Mouse (Mus musculus) hindbrain, embryonic 16.5 days (tissue): ENCODE results near the gene Hnrnpdl. TPM values are rescaled to one million over a fixed set of nuclear protein-coding genes. Genes with fewer than 3 reads are reported as not detected.

Experiments used
- ATAC-seq: fragments of 200-750 bp; cut with Nextera tagmentation; 2 replicates; pipeline ENCODE4 v1.8.0; 2017; ENCODE audit warnings: moderate TSS enrichment, moderate library complexity
- H3K27ac ChIP-seq: fragments of 300-500 bp; sonication (generic); 2 replicates; pipeline ENCODE4 v1.5.1; 2014; ENCODE audit warnings: low read depth, mild to moderate bottlenecking, control low read depth, low read length, moderate library complexity
- H3K27me3 ChIP-seq: fragments of 300-500 bp; sonication (generic); replicated peaks from 2 replicates; pipeline ENCODE4 v1.6.1; 2014; ENCODE audit warnings: low read length; ENCODE audit not compliant: control insufficient read depth, insufficient read depth
- H3K36me3 ChIP-seq: fragments of 300-500 bp; sonication (generic); 2 replicates; pipeline ENCODE4 v1.6.1; 2014; ENCODE audit warnings: mild to moderate bottlenecking, low read length, moderate library complexity, mixed read lengths; ENCODE audit not compliant: control insufficient read depth, insufficient read depth
- H3K4me1 ChIP-seq: fragments of 300-500 bp; sonication (generic); 2 replicates; pipeline ENCODE4 v1.6.1; 2014; ENCODE audit warnings: low read depth, low read length; ENCODE audit not compliant: control insufficient read depth, insufficient read depth
- H3K4me2 ChIP-seq: fragments of 300-500 bp; sonication (generic); 2 replicates; pipeline ENCODE4 v1.6.1; 2014; ENCODE audit warnings: mild to moderate bottlenecking, low read length, control low read depth, moderate library complexity
- H3K4me3 ChIP-seq: fragments of 300-500 bp; sonication (generic); 2 replicates; pipeline ENCODE4 v1.5.1; 2014; ENCODE audit warnings: mild to moderate bottlenecking, low read length, control low read depth, moderate library complexity
- H3K9ac ChIP-seq: fragments of 300-500 bp; sonication (generic); 2 replicates; pipeline ENCODE4 v1.6.1; 2014; ENCODE audit warnings: low read depth, mild to moderate bottlenecking, control low read depth, low read length, moderate library complexity
- H3K9me3 ChIP-seq: fragments of 300-500 bp; sonication (generic); 2 replicates; pipeline ENCODE4 v1.6.1; 2014; ENCODE audit warnings: mild to moderate bottlenecking, low read length, moderate library complexity; ENCODE audit not compliant: control insufficient read depth
- WGBS: fragments of 180-500 bp; shearing (Covaris S2); extraction: QIAGEN DNeasy Blood & Tissue Kit; methylation state at CpG from one replicate; pipeline ENCODE4 v1.1.7; 2014; 5-methylcytosine and 5-hydroxymethylcytosine counted together
- polyA plus RNA-seq: library from polyadenylated mRNA; unstranded; fragments of >200 nt; fragmentation: Nextera tagmentation; extraction: Ambion mirVana; gene quantifications from 2 replicates; pipeline ENCODE4 v1.2.1, GENCODE M21; 2015

The Hnrnpdl gene
- polyA plus RNA-seq, 1 experiment from 2014 or later = 158 TPM

DNA sequence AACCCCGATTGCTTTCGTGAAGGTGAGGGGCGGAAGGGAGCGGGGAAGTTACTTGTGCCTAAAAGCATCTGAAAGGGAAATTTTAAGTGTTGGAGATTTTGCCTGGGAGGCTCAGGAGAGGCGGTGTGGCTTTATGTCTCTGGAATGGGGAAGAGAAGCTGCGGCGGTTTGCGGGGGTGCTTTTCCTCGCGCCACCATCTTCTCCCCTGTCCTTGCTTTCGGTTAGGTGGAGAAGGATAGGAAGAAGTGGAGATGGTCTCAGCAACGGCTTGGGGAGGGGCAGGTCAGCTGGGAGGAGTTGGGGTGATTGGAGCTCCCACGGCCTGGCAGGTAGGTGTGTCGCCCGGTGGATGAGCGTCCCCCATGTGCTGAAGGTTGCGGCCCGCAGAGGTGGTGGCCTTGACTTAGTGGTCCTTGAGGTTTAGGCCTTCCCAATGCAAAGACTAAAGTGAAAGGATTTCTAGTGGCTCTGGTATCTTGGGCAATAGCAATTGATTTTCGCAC, 869 bp upstream of the Hnrnpdl start:
- peak overlapping the region; percentile 77 for H3K4me2 ChIP-seq
- WGBS = under 1% methylated on average over 19 of the region's 19 CpGs
- H3K36me3 ChIP-seq = no peaks in the 10 kb centered on the region
- no peaks in the 10 kb centered on the region for H3K9me3 ChIP-seq
- H3K4me1 ChIP-seq = peaks cover 32% of the 10 kb centered on the region
- no peak for ATAC-seq
- no peaks in the 10 kb centered on the region for H3K27me3 ChIP-seq
- peak overlapping the region; percentile 94 for H3K4me3 ChIP-seq
- H3K9ac ChIP-seq = peak overlapping the region; percentile 82
- peak overlapping the region; percentile 99 for H3K27ac ChIP-seq

DNA sequence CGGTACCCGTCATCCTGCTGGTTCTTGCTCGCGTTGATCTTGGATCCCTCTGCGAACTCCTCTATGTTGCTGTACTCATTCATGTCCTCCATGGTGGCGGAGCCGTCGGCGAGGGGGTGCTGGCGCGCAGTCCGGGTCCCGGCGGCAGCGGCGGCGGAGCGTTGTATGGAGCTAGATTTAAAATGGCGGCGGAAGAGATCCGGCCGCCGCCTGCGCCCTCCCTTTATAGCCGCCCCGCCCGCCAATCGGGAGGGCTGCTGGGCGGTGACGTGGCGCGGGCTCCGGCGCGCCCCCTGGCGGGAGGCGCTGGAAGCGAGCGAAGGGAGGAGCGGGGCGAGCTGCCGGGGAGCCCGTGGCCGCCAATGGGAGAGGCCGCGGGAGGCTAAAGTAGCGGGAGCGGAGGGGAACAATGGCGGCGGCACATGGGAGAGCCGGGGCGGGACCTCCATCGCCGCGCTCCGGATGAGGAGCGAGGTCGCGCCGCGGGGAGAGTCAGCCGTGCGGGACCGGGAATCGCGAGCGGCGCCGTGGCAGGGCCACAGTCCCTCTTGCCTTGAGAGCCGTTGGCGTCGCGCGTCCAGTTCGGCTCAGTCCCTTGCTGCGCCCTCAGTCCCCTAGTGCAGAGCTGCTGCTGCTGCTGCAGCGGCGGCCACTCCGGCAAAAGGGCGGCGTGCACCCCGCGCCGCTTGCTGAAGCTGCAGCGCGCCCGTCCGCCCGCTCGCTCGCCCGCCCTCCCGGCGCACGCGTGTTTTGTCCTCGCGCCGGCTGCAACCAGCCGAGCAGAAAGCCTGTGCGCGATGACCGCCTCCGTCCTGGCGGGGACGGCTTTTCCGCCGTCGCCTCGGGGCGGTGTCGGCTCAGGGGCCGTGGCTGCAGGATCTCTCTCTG, 506 bp downstream of the Hnrnpdl start:
- Histone ChIP-seq H3K4me3 (peak overlapping the region; percentile 94), H3K27me3 (no peaks in the 10 kb centered on the region), H3K27ac (peak overlapping the region; percentile 99), H3K36me3 (peaks cover 9% of the 10 kb centered on the region), H3K9me3 (no peaks in the 10 kb centered on the region), H3K9ac (peak overlapping the region; percentile 82), H3K4me1 (peaks cover 32% of the 10 kb centered on the region), H3K4me2 (peak overlapping the region; percentile 77)
- peak; percentile 74 for ATAC-seq
- under 1% methylated on average over 95 of the region's 113 CpGs for WGBS

DNA sequence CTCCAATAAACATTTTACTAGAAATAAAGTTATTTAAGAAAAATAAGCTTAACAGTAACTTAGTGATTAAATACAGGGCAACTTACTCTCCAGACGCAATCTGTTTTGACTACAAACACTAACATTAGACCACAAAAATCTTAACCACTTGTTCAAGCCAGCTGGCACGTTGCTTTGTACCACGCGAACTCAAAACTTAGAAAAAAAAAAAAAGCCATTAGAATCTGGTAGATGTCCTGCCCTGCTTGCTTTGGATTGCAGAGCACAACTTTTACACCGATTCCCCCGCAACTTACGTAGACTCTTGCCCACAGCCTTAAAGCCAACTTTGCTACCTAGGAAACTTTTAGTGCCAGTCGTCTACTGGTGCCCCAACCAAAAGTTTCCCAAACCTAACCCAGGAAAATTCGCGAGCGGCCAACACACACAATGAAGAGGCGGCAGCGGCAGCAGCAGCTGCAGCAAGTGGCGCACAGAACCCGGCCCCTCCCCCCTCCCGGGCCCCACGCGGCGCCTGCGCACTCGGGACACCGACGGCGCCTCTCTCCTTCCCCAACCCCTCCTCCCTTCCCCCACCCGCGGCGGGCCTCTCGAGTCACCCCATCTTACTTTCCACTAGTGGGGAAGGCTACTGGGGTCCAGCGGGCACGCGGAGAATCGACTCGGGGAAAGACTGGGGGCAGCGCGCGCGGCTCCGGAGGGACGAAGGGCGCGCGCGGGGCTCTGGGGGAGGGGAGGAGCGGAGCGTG, 1.3 kb downstream of the Hnrnpdl start:
- under 1% methylated on average over 31 of the region's 45 CpGs for WGBS
- ATAC-seq = peak; percentile 10

DNA sequence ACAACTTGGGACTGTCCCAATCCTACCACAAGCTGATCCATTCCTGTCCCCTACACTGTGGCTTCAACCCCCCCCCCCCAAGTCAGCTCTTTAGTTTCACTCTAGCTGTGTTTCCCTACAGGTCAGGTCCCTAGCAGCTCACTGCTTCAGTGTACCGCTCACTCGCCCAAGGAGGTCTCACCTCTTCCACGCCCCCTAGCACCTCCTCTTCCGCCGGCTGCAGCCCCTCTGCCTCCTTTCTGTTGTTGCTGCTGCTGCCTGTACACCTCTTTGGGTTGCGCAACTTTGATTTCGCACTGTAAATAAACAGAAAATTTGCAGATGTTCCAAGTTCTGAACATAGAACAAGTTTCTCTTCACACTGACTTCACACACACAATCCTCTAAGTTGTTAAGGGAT, 2.8 kb downstream of the Hnrnpdl start:
- ATAC-seq = no peak
- H3K9ac ChIP-seq = peak overlapping the region; percentile 43
- peaks cover 15% of the 10 kb centered on the region for H3K36me3 ChIP-seq
- peak overlapping the region; percentile 89 for H3K4me2 ChIP-seq
- H3K27me3 ChIP-seq = no peaks in the 10 kb centered on the region
- H3K4me1 ChIP-seq = peaks cover 25% of the 10 kb centered on the region
- 20% methylated on average over 7 of the region's 7 CpGs for WGBS
- no peaks in the 10 kb centered on the region for H3K9me3 ChIP-seq
- peak overlapping the region; percentile 94 for H3K4me3 ChIP-seq
- no peak overlapping the region for H3K27ac ChIP-seq

More for the DNA sequence above, 1.3 kb downstream of the Hnrnpdl start:
- Histone ChIP-seq H3K9ac (peak overlapping the region; percentile 82), H3K4me1 (peaks cover 30% of the 10 kb centered on the region), H3K9me3 (no peaks in the 10 kb centered on the region), H3K4me3 (peak overlapping the region; percentile 94), H3K4me2 (peak overlapping the region; percentile 89), H3K27ac (peak overlapping the region; percentile 99), H3K27me3 (no peaks in the 10 kb centered on the region), H3K36me3 (peaks cover 9% of the 10 kb centered on the region)

DNA sequence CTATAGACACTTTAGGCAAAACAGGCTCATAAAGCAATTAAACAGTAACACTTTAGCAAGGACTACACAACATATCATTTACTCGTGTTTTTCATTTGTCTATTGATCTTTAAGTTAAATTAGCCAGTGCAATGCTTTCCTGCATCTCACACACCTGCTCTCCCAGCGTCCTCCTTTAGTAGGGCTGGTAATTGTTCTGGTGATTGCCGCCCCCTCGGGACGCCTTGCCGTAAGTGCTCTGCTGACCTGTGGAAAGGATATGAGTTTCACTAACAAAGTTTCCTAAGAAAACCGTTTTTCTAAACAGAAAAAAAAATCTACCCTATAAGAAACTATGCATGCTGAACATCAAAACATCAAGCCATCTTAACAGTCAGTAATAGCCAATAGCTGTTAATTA, 3.5 kb downstream of the Hnrnpdl start:
- Histone ChIP-seq H3K4me2 (peak overlapping the region; percentile 89), H3K36me3 (peaks cover 15% of the 10 kb centered on the region), H3K27ac (no peak overlapping the region), H3K4me3 (no peak overlapping the region; the same call in 1 of the 2 replicates), H3K9ac (no peak overlapping the region), H3K9me3 (no peaks in the 10 kb centered on the region), H3K27me3 (no peaks in the 10 kb centered on the region), H3K4me1 (peaks cover 24% of the 10 kb centered on the region)
- ATAC-seq = no peak
- 40% methylated on average over 7 of the region's 7 CpGs for WGBS

DNA sequence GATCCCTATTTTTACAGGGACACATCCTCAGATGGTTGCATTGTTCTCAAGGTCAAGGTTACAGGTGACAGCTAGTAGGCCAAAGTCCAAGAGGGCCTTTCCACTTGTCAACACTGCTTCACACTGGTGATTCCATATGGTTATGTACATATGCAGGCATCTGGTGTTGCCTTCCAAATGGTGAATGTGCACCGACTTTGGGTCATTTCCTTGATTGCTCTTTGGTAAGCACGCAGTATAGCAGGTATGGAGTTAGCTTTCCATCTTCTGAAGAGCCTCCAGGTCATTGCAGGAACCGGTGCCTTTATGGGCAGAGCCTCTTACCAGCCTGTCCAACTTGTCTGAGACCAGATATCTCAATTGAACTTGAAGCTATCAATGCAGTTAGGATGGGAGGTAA, 6.8 kb downstream of the Hnrnpdl start:
- H3K4me2 ChIP-seq = no peak overlapping the region
- no peak overlapping the region for H3K4me3 ChIP-seq
- peaks cover 15% of the 10 kb centered on the region for H3K36me3 ChIP-seq
- peaks cover 20% of the 10 kb centered on the region for H3K4me1 ChIP-seq
- ATAC-seq = no peak
- no peak overlapping the region for H3K9ac ChIP-seq
- H3K27ac ChIP-seq = no peak overlapping the region
- WGBS = 70% methylated on average over 3 of the region's 3 CpGs
- no peaks in the 10 kb centered on the region for H3K27me3 ChIP-seq
- H3K9me3 ChIP-seq = no peaks in the 10 kb centered on the region

DNA sequence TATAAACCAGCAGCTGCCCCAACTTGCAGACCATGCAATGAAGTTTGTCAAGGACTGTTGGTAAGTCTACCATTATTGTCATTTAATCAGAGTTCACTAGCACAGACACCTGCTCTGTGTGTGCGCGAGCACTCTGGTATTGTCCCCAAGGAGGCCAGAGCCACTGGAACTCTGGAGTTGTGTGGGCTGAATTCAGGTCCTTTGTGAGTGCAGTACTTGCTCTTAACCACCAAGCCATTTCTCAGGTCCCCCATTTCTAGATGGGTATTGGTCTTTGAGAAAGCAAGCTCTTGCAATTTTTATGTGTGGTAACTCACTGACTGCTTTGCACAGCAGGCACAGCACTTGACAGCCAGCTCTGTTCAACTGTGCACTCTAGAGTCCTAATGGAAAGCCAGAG, 7.4 kb downstream of the Hnrnpdl start:
- no peak overlapping the region for H3K9ac ChIP-seq
- no peaks in the 10 kb centered on the region for H3K27me3 ChIP-seq
- peaks cover 15% of the 10 kb centered on the region for H3K36me3 ChIP-seq
- H3K4me2 ChIP-seq = no peak overlapping the region
- no peak overlapping the region for H3K4me3 ChIP-seq
- no peaks in the 10 kb centered on the region for H3K9me3 ChIP-seq
- ATAC-seq = 0 out of 2 replicates have a peak, but pooled peaks have one; percentile 15
- H3K4me1 ChIP-seq = peaks cover 14% of the 10 kb centered on the region
- 87% methylated on average over 2 of the region's 2 CpGs for WGBS
- H3K27ac ChIP-seq = no peak overlapping the region

DNA sequence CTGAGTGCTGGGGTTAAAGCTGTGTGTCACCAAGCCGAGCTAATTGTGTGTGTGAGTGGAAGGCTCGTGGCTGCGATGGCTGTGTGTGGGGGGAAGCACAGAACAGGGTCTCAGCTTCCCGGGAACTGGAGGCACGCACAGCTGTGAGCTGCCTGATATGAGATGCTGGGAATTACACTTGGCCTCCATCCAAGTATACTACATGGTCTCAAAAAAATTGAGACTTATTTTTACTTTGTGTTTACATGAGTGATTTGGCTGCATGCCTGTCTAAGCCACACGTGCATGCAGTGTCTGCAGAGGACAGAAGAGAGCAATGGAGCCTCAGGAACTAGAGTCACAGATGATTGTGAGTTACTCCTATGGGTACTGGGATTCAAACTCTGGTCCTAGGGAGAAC, 9.4 kb downstream of the Hnrnpdl start:
- peak; percentile 78 for ATAC-seq
- peak overlapping the region; percentile 16; the same call in 1 of the 2 replicates for H3K27ac ChIP-seq
- no peaks in the 10 kb centered on the region for H3K27me3 ChIP-seq
- H3K9ac ChIP-seq = no peak overlapping the region
- no peak overlapping the region for H3K4me2 ChIP-seq
- no peaks in the 10 kb centered on the region; the same call in none of the 2 replicates for H3K4me1 ChIP-seq
- WGBS = 17% methylated on average over 6 of the region's 6 CpGs
- H3K9me3 ChIP-seq = no peaks in the 10 kb centered on the region
- H3K36me3 ChIP-seq = peaks cover 14% of the 10 kb centered on the region
- H3K4me3 ChIP-seq = no peak overlapping the region

DNA sequence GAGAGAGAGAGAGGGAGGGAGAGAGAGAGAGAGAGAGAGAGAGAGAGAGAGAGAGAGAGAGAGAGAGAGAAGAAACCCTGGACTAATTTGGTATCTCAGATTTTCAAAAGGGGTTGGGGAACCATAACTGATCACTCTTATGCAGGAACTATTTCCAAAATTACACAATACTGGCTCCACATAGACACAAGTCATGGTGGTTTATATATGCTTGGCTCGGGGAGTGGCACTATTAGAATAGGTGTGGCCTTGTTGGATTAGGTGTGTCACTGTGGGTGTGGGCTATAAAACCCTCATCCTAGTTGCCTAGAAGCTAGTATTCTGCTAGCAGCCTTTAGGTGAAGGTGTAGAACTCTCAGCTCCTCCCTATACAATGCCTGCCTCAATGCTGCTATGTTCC, 14.6 kb downstream of the Hnrnpdl start:
- no peak overlapping the region for H3K9ac ChIP-seq
- no peak overlapping the region for H3K4me2 ChIP-seq
- WGBS = 86% methylated on average over 1 of the region's 1 CpGs
- no peaks in the 10 kb centered on the region for H3K9me3 ChIP-seq
- no peak for ATAC-seq
- H3K36me3 ChIP-seq = no peaks in the 10 kb centered on the region
- no peak overlapping the region for H3K4me3 ChIP-seq
- H3K4me1 ChIP-seq = no peaks in the 10 kb centered on the region
- H3K27me3 ChIP-seq = no peaks in the 10 kb centered on the region
- H3K27ac ChIP-seq = no peak overlapping the region
